Mouse (Mus musculus) brain, embryonic 14.5 days (tissue): Measurements from ENCODE around the gene Eml1.

Experiments used
- CTCF ChIP-seq: fragments of 200-500 bp; IDR thresholded peaks from 2 replicates; pipeline ENCODE4 v1.5.1; 2012; ENCODE audit warnings: inconsistent platforms, mild to moderate bottlenecking, moderate library complexity, borderline replicate concordance; ENCODE audit not compliant: insufficient read depth, insufficient read length; ENCODE audit errors: extremely low read depth
- POLR2A ChIP-seq: fragments of 200-500 bp; IDR thresholded peaks from 2 replicates; pipeline ENCODE4 v1.6.1; 2012; ENCODE audit warnings: mild to moderate bottlenecking, inconsistent platforms, borderline replicate concordance; ENCODE audit not compliant: poor library complexity, insufficient read depth, insufficient read length, severe bottlenecking; ENCODE audit errors: extremely low read depth

- TF ChIP-seq CTCF (no peak), POLR2A (no peak)
Observed at GRCm38 (mm10) chr12:108551731-108552130, 181.0 kb downstream of the Eml1 start.
